Mouse (Mus musculus) forebrain, embryonic 11.5 days (tissue): ENCODE measurements around the gene Gtf2f1. TPM values are rescaled to one million over a fixed set of nuclear protein-coding genes. Genes with fewer than 3 reads are reported as not detected.

ENCODE experiments used
- ATAC-seq: fragments of 200-750 bp; cut with Nextera tagmentation; replicated peaks from 2 replicates; pipeline ENCODE4 v1.8.0; 2017; ENCODE audit warnings: moderate TSS enrichment; ENCODE audit not compliant: low FRiP score
- DNase-seq: peaks from one replicate; pipeline ENCODE4 v3.0.0-alpha.2; 2017; ENCODE audit warnings: low spot score
- H3K27ac ChIP-seq: fragments of 300-500 bp; sonication (generic); 2 replicates; pipeline ENCODE4 v1.5.1; 2014; ENCODE audit warnings: low read depth, low read length
- H3K27me3 ChIP-seq: fragments of 300-500 bp; sonication (generic); 2 replicates; pipeline ENCODE4 v1.6.1; 2014; ENCODE audit warnings: mild to moderate bottlenecking, low read length, mixed read lengths; ENCODE audit not compliant: control insufficient read depth, insufficient read depth
- H3K36me3 ChIP-seq: fragments of 300-500 bp; sonication (generic); 2 replicates; pipeline ENCODE4 v1.6.1; 2014; ENCODE audit warnings: mild to moderate bottlenecking, low read length, moderate library complexity, mixed read lengths; ENCODE audit not compliant: control insufficient read depth, insufficient read depth
- H3K4me1 ChIP-seq: fragments of 300-500 bp; sonication (generic); replicated peaks from 2 replicates; pipeline ENCODE4 v1.6.1; 2014; ENCODE audit warnings: low read length, mixed read lengths; ENCODE audit not compliant: control insufficient read depth, insufficient read depth
- H3K4me2 ChIP-seq: fragments of 300-500 bp; sonication (generic); 2 replicates; pipeline ENCODE4 v1.6.1; 2014; ENCODE audit warnings: low read depth, mild to moderate bottlenecking, low read length, moderate library complexity, mixed read lengths; ENCODE audit not compliant: severe bottlenecking
- H3K4me3 ChIP-seq: fragments of 300-500 bp; sonication (generic); 2 replicates; pipeline ENCODE4 v1.5.1; 2014; ENCODE audit warnings: low read depth, low read length
- H3K9ac ChIP-seq: fragments of 300-500 bp; sonication (generic); 2 replicates; pipeline ENCODE4 v1.6.1; 2014; ENCODE audit warnings: low read length
- H3K9me3 ChIP-seq: fragments of 300-500 bp; sonication (generic); 2 replicates; pipeline ENCODE4 v1.6.1; 2016; ENCODE audit warnings: low read length, mixed read lengths; ENCODE audit not compliant: control insufficient read depth
- WGBS: fragments of 180-500 bp; shearing (Covaris S2); extraction: QIAGEN DNeasy Blood & Tissue Kit; methylation state at CpG from one replicate; pipeline ENCODE4 v1.1.7; 2014; 5-methylcytosine and 5-hydroxymethylcytosine counted together
- polyA plus RNA-seq: library from polyadenylated mRNA; unstranded; fragments of >200 nt; fragmentation: Nextera tagmentation; extraction: Ambion mirVana; gene quantifications from 2 replicates; pipeline ENCODE4 v1.2.1, GENCODE M21; 2014

Gene Gtf2f1
- polyA plus RNA-seq, 1 experiment from 2014 or later = 77.3 TPM

DNA sequence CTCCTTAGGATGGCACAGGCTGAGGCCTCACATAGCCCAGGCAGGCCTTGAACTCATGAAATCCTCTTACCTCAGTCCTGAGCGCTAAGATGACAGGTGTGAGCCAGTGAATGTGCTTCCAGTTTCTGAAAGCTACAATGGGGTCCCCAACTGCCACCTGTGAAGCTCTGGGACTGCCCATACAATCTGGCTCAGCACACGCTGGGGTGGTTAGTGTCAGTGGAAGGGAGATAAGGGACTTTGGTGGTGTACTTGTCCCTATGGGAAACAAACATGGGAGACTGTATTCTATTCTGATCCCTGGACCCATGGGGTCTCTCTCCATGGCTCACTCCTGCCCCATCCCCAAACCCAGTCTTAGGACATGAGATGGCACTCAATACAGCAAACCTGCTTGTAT, 8.6 kb upstream of the Gtf2f1 start:
- WGBS = 83% methylated on average over 2 of the region's 2 CpGs
- DNase-seq = no peak
- H3K4me1 ChIP-seq = no peaks in the 10 kb centered on the region
- H3K36me3 ChIP-seq = peaks cover 18% of the 10 kb centered on the region
- no peak overlapping the region for H3K27ac ChIP-seq
- no peak overlapping the region for H3K9ac ChIP-seq
- no peak for ATAC-seq
- H3K9me3 ChIP-seq = no peaks in the 10 kb centered on the region
- H3K27me3 ChIP-seq = no peaks in the 10 kb centered on the region
- H3K4me3 ChIP-seq = no peak overlapping the region
- no peak overlapping the region for H3K4me2 ChIP-seq

DNA sequence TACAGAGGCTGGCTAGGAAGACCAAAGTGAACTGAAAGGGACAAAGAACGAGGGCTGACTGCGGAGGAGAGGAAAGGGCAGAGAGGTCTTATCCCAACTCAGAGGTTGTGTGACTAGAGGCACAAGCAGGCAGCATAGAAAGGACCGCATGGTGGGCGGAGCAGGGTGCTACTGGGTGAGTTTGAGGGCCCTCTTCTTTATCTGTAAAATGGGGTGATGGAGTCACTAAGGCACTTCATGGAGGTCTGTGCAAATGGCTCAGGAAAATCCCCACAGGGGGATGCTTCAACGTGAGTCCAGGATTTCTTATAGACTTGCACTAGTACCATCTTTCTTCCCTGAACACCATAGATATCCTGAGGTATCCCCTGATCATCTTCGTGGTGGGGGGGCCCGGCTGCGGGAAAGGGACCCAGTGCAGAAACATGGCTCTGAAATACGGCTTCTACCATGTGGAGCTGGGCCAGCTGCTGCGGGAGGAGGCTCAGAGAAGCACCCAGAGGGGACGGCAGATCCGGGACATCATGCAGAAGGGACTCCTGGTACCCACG, 1.2 kb upstream of the Gtf2f1 start:
- peaks cover 3% of the 10 kb centered on the region; the same call in 1 of the 2 replicates for H3K36me3 ChIP-seq
- peaks cover 11% of the 10 kb centered on the region for H3K4me1 ChIP-seq
- no peaks in the 10 kb centered on the region for H3K27me3 ChIP-seq
- H3K9me3 ChIP-seq = no peaks in the 10 kb centered on the region
- DNase-seq (no peak), ATAC-seq (0 out of 2 replicates have a peak, but pooled peaks have one; percentile 0)
- H3K4me2 ChIP-seq = peak overlapping the region; percentile 78
- peak overlapping the region; percentile 76 for H3K4me3 ChIP-seq
- 75% methylated on average over 13 of the region's 13 CpGs for WGBS
- peak overlapping the region; percentile 78; the same call in 1 of the 2 replicates for H3K9ac ChIP-seq
- H3K27ac ChIP-seq = no peak overlapping the region; the same call in 1 of the 2 replicates

DNA sequence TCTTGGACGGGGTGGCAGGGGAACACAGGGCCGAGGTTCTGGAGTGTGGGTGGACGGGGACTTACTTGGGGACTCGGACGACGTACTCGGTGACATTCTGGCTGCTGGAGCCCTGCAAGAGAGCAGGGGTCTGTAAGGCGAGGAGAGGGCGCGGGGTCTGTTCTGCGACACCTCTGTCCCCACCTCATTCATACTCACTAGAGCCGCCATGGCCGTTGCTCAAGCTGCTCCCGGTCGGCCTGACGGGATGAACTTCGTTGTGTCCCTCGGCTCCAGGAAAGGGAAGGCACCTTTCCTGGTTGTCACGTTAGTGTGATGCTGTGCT, 215 bp downstream of the Gtf2f1 start:
- Histone ChIP-seq H3K36me3 (peaks cover 6% of the 10 kb centered on the region; the same call in 1 of the 2 replicates), H3K4me3 (peak overlapping the region; percentile 76), H3K4me1 (peaks cover 11% of the 10 kb centered on the region), H3K9me3 (no peaks in the 10 kb centered on the region), H3K27ac (peak overlapping the region; percentile 46; the same call in 1 of the 2 replicates), H3K4me2 (peak overlapping the region; percentile 77), H3K9ac (peak overlapping the region; percentile 80), H3K27me3 (no peaks in the 10 kb centered on the region)
- under 1% methylated on average over 19 of the region's 19 CpGs for WGBS
- DNase-seq (no peak), ATAC-seq (peak; percentile 47)

DNA sequence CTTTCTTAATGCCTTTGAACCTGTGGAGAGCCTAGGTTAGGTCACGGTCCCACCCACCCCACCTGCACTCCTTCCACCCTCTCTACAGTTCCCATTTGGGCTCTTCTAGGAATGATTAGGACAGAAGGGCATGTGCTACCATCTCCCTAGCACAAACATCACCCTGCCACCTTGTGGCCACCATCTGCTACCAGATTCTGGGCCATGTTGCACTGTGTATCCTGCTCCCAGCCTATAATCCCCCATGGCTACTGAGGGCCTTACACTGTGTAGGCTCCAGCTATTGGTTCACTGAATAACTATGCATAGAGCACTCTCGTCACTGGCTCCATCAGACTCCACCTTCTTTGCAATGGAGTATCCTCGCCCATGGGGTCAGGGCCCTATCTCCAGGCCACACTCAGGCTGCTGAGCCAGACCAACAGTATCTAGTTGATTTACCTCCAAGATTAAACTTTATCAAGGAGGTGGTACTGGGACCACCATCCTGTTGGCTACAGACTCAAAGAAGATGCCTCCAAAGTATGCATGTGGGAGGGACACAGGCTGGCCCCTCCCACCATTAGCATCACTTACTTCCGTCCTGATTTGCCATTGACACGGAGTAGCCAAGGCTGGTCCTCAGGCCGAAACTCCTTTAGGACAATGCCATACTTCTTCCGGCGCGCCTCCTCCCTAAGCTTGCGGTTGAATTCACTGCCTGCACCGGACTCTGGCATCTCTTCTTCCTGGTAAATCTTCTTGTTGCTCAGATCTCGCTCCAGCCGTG, 3.8 kb downstream of the Gtf2f1 start:
- H3K4me2 ChIP-seq = peak overlapping the region; percentile 8; the same call in 1 of the 2 replicates
- peaks cover 10% of the 10 kb centered on the region for H3K4me1 ChIP-seq
- DNase-seq (no peak), ATAC-seq (no peak)
- no peak overlapping the region for H3K9ac ChIP-seq
- no peaks in the 10 kb centered on the region for H3K9me3 ChIP-seq
- H3K36me3 ChIP-seq = peaks cover 9% of the 10 kb centered on the region; the same call in 1 of the 2 replicates
- no peak overlapping the region for H3K27ac ChIP-seq
- H3K4me3 ChIP-seq = no peak overlapping the region
- 92% methylated on average over 13 of the region's 13 CpGs for WGBS
- H3K27me3 ChIP-seq = no peaks in the 10 kb centered on the region

DNA sequence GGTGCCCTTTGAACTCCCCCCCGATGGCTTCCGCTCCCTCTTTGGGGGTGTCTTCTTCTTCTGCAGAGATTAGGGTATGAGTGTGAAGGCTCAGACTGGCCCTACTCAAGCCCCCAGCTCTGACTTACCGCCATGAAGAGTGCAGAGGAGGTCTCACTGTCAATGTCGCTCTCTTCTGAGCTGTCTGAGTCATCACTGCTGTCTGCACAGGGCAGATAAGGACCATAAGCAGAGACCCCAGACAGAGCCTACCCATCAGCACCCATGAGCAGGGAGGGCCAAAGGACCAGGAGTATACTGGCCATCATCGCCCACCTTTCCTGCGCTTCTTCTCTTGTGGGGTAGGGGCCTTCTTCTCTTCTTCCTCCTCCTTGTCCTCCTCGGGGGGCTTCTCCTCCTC, 7.1 kb downstream of the Gtf2f1 start:
- WGBS = 92% methylated on average over 7 of the region's 7 CpGs
- H3K9ac ChIP-seq = no peak overlapping the region
- H3K27me3 ChIP-seq = no peaks in the 10 kb centered on the region
- peaks cover 9% of the 10 kb centered on the region; the same call in 1 of the 2 replicates for H3K36me3 ChIP-seq
- no peaks in the 10 kb centered on the region for H3K4me1 ChIP-seq
- H3K9me3 ChIP-seq = no peaks in the 10 kb centered on the region
- DNase-seq (no peak), ATAC-seq (no peak)
- no peak overlapping the region for H3K4me2 ChIP-seq
- H3K4me3 ChIP-seq = no peak overlapping the region
- no peak overlapping the region for H3K27ac ChIP-seq

DNA sequence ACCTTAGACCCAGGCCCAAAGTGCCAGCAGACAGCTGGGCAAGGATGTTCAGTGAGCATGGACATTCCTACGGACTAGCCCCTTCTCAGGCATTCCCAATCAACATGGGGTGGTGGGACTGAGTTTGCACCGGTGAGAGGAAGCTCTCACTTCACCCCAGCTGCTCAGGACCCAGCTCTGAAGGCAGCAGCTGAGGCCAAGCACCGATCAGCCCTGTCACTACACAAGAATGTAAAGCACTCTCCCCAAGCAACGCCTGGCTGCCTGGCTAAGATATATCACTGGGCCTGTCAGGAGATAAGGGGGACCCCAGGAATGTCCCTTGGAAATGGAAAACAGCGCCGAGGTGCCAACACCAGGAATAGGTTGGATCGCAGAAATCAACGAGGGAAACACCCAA, 9.9 kb downstream of the Gtf2f1 start:
- Histone ChIP-seq H3K4me2 (no peak overlapping the region), H3K9ac (no peak overlapping the region), H3K27me3 (no peaks in the 10 kb centered on the region), H3K27ac (no peak overlapping the region), H3K4me3 (no peak overlapping the region), H3K36me3 (peaks cover 3% of the 10 kb centered on the region; the same call in 1 of the 2 replicates), H3K9me3 (no peaks in the 10 kb centered on the region), H3K4me1 (peaks cover 6% of the 10 kb centered on the region; the same call in 1 of the 2 replicates)
- WGBS = 84% methylated on average over 8 of the region's 8 CpGs
- ATAC-seq (no peak), DNase-seq (no peak)

DNA sequence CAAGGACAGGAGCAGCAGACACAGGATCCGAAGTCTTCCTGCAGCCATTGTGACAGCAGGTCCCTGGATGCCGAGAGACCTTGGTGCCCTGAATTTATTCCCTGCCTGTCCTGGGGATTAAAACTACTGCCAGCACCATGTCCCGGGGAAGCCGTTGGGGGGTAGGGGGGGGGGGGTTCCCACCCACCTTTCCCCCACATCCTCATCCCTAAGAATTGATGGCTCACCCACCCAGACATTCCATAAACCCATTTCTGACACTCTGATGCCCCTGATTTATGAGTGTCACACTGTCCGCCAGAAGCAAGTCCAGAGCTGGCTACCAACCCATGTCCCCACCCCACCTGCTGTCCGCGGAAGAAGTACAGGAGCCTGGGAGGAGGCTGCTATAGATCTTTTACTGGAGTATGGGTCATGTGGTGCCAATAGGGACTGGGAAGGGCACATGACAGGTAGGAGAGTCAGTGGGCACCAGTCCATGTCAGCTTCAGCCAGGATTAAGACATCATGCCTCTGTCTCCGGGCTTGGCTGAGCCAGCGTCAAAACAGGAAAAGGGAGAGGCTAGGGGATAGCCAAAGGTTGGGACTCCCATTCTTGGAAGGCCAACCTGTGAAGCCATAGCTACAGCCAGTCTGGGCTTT, 11.0 kb downstream of the Gtf2f1 start, which contains the start of gene Pspn:
TSS of gene Pspn (minus strand) at position 51 of the 642 bp plus-strand sequence.
- no peaks in the 10 kb centered on the region for H3K27me3 ChIP-seq
- H3K9ac ChIP-seq = no peak within 1 kb of the TSS
- WGBS = 90% methylated on average over 9 of the region's 9 CpGs

DNA sequence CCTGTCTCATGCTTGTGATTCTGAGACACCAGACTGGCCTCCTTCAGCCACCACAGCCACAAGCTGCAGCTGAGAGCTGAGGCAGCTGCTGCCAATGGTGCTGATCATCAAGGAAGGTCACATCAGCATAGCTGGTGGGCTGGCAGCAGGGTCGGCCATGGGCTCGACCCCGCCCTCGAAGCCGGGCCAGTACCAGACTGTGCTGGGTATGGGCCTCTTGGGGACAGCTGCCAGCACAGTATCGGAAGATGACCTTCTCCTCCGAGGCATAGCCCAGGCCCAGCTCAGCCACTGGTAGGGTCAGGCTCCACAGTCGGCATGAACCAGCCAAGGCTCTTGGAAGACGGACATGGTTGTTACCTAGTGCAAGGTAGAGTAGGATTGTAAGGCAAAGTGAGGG, 11.7 kb downstream of the Gtf2f1 start:
- Histone ChIP-seq H3K36me3 (peaks cover 5% of the 10 kb centered on the region), H3K27me3 (no peaks in the 10 kb centered on the region)
- 92% methylated on average over 9 of the region's 9 CpGs for WGBS

More for the DNA sequence above, 11.0 kb downstream of the Gtf2f1 start, which contains the start of gene Pspn:
- ATAC-seq = no peak
- Histone ChIP-seq H3K4me1 (peaks cover 6% of the 10 kb centered on the region; the same call in 1 of the 2 replicates), H3K4me3 (no peak within 1 kb of the TSS), H3K9me3 (no peaks in the 10 kb centered on the region), H3K4me2 (no peak within 1 kb of the TSS), H3K27ac (no peak within 1 kb of the TSS), H3K36me3 (peaks cover 6% of the 10 kb centered on the region)
- no peak for DNase-seq

More for the DNA sequence above, 11.7 kb downstream of the Gtf2f1 start:
- Histone ChIP-seq H3K4me2 (no peak overlapping the region), H3K9me3 (no peaks in the 10 kb centered on the region), H3K9ac (no peak overlapping the region), H3K4me1 (peaks cover 6% of the 10 kb centered on the region; the same call in 1 of the 2 replicates), H3K4me3 (no peak overlapping the region), H3K27ac (no peak overlapping the region)
- DNase-seq = no peak
- no peak for ATAC-seq
